Mouse (Mus musculus) cerebellum, adult 2 months (tissue): ENCODE results near the gene Pde4a.

Experiments used
- CTCF ChIP-seq: fragments of 200-500 bp; IDR thresholded peaks from 2 replicates; pipeline ENCODE4 v1.5.1; 2011; ENCODE audit warnings: low read depth, mild to moderate bottlenecking, control low read depth, low read length, moderate library complexity, borderline replicate concordance; ENCODE audit not compliant: insufficient read depth
- POLR2A ChIP-seq: fragments of 200-500 bp; IDR thresholded peaks from 2 replicates; pipeline ENCODE4 v1.6.1; 2011; ENCODE audit warnings: low read length, control low read depth, borderline replicate concordance; ENCODE audit not compliant: insufficient read depth

DNA sequence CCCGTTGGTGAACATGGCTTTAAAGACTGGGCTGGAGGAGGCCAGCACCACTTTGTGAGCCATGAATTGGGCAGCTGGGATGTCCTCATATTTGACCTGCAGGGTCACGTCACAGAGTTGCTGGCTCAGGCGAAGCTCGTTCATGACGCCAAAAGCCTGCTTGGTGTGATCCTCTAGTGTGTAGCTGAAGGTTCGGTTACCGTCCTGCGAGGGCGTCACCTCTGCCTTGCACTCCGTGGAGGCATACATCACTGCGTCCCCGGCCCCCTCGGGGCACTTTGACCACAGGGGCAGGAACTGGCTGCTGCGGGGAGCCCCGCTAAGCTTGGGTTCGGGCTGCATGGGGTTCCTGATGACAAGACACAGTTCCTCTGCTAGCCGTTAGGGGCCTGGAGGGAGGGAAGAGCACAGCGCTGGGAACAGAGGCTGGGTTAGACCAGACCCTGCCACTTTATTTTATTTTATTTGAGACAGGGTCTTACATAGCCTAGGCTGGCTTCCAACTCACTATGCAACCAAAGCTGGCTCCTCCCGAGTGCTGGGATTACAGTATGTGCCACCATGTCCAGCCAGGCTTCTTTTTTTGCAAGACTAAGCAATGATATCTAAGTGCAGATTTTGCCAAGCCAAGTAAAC lies 72.0 kb downstream of the Pde4a start:
- peak; percentile 32; the same call in 1 of the 2 replicates for TF ChIP-seq CTCF
- no peak for TF ChIP-seq POLR2A
